Mouse (Mus musculus) hindbrain, embryonic 14.5 days (tissue): Measurements from ENCODE around the gene Sik1. TPM values are rescaled to one million over a fixed set of nuclear protein-coding genes. Genes with fewer than 3 reads are reported as not detected.

Experiments
- ATAC-seq: fragments of 200-750 bp; cut with Nextera tagmentation; 2 replicates; pipeline ENCODE4 v1.8.0; 2017; ENCODE audit warnings: moderate number of reproducible peaks, mild to moderate bottlenecking, moderate TSS enrichment, moderate library complexity; ENCODE audit not compliant: low FRiP score
- DNase-seq: peaks from one replicate; pipeline ENCODE4 v3.0.0-alpha.2; 2015; ENCODE audit warnings: low spot score
- H3K27ac ChIP-seq: fragments of 300-500 bp; sonication (generic); 2 replicates; pipeline ENCODE4 v1.5.1; 2014; ENCODE audit warnings: mild to moderate bottlenecking, moderate library complexity
- H3K27me3 ChIP-seq: fragments of 300-500 bp; sonication (generic); 2 replicates; pipeline ENCODE4 v1.6.1; 2014; ENCODE audit warnings: mild to moderate bottlenecking, low read length, mixed read lengths; ENCODE audit not compliant: control insufficient read depth, insufficient read depth
- H3K36me3 ChIP-seq: fragments of 300-500 bp; sonication (generic); replicated peaks from 2 replicates; pipeline ENCODE4 v1.6.1; 2014; ENCODE audit not compliant: control insufficient read depth, insufficient read depth
- H3K4me1 ChIP-seq: fragments of 300-500 bp; sonication (generic); replicated peaks from 2 replicates; pipeline ENCODE4 v1.6.1; 2014; ENCODE audit warnings: antibody characterized with exemption, low read length, mixed read lengths; ENCODE audit not compliant: control insufficient read depth, insufficient read depth
- H3K4me2 ChIP-seq: fragments of 300-500 bp; sonication (generic); replicated peaks from 2 replicates; pipeline ENCODE4 v1.6.1; 2014; ENCODE audit warnings: mild to moderate bottlenecking, moderate library complexity
- H3K4me3 ChIP-seq: fragments of 300-500 bp; sonication (generic); replicated peaks from 2 replicates; pipeline ENCODE4 v1.5.1; 2014; ENCODE audit warnings: mild to moderate bottlenecking, low read length
- H3K9ac ChIP-seq: fragments of 300-500 bp; sonication (generic); 2 replicates; pipeline ENCODE4 v1.6.1; 2014
- H3K9me3 ChIP-seq: fragments of 300-500 bp; sonication (generic); 2 replicates; pipeline ENCODE4 v1.6.1; 2016; ENCODE audit warnings: low read length; ENCODE audit not compliant: control insufficient read depth
- WGBS: fragments of 180-500 bp; shearing (Covaris S2); extraction: QIAGEN DNeasy Blood & Tissue Kit; methylation state at CpG from one replicate; pipeline ENCODE4 v1.1.7; 2014; 5-methylcytosine and 5-hydroxymethylcytosine counted together
- polyA plus RNA-seq: library from polyadenylated mRNA; unstranded; fragments of >200 nt; fragmentation: Nextera tagmentation; extraction: Ambion mirVana; gene quantifications from 2 replicates; pipeline ENCODE4 v1.2.1, GENCODE M21; 2014

Sik1 gene
- polyA plus RNA-seq, 1 experiment from 2014 or later = 20.5 TPM

- peaks cover 11% of the 10 kb centered on the region for H3K4me1 ChIP-seq
- H3K27ac ChIP-seq = no peak overlapping the region
- H3K36me3 ChIP-seq = no peaks in the 10 kb centered on the region
- no peak for DNase-seq
- no peak for ATAC-seq
- H3K27me3 ChIP-seq = no peaks in the 10 kb centered on the region
- H3K9me3 ChIP-seq = no peaks in the 10 kb centered on the region
- WGBS = 66% methylated on average over 14 of the region's 14 CpGs
- no peak overlapping the region for H3K4me3 ChIP-seq
- no peak overlapping the region for H3K4me2 ChIP-seq
- H3K9ac ChIP-seq = no peak overlapping the region
Measured at GRCm38 (mm10) chr17:31877650-31878141, 22.1 kb upstream of the Sik1 start.

- no peaks in the 10 kb centered on the region for H3K36me3 ChIP-seq
- no peaks in the 10 kb centered on the region for H3K9me3 ChIP-seq
- H3K27ac ChIP-seq = no peak overlapping the region
- 39% methylated on average over 4 of the region's 4 CpGs for WGBS
- ATAC-seq (no peak), DNase-seq (no peak)
- no peak overlapping the region for H3K4me2 ChIP-seq
- no peak overlapping the region for H3K9ac ChIP-seq
- H3K4me3 ChIP-seq = no peak overlapping the region
- no peaks in the 10 kb centered on the region for H3K27me3 ChIP-seq
- peaks cover 11% of the 10 kb centered on the region for H3K4me1 ChIP-seq
Measured at GRCm38 (mm10) chr17:31877181-31877581, 21.6 kb upstream of the Sik1 start.

DNA sequence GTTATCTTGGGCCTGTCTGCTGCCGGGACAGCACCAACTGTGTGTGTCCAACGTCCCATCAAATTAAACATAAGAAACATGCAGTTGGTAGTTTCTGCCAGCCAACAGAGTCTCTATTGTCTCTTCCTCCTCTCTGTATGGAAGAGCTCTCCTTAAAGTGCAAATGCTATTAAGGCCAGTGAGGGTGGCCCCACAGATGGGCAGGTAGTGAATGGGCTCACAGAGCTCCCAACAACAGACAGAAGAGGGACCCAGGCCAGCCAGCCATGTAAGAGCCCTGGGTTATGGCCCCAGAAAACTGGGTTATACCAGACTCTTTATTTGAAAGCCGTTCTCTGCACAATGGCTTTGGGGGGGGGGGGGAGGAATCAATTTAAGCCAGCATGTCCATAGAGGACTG, 21.2 kb upstream of the Sik1 start:
- 49% methylated on average over 3 of the region's 3 CpGs for WGBS
- H3K27ac ChIP-seq = no peak overlapping the region
- DNase-seq = no peak
- no peak overlapping the region for H3K9ac ChIP-seq
- H3K4me3 ChIP-seq = no peak overlapping the region
- ATAC-seq = no peak
- H3K36me3 ChIP-seq = no peaks in the 10 kb centered on the region
- no peaks in the 10 kb centered on the region for H3K9me3 ChIP-seq
- H3K27me3 ChIP-seq = no peaks in the 10 kb centered on the region
- peaks cover 11% of the 10 kb centered on the region for H3K4me1 ChIP-seq
- no peak overlapping the region for H3K4me2 ChIP-seq

DNA sequence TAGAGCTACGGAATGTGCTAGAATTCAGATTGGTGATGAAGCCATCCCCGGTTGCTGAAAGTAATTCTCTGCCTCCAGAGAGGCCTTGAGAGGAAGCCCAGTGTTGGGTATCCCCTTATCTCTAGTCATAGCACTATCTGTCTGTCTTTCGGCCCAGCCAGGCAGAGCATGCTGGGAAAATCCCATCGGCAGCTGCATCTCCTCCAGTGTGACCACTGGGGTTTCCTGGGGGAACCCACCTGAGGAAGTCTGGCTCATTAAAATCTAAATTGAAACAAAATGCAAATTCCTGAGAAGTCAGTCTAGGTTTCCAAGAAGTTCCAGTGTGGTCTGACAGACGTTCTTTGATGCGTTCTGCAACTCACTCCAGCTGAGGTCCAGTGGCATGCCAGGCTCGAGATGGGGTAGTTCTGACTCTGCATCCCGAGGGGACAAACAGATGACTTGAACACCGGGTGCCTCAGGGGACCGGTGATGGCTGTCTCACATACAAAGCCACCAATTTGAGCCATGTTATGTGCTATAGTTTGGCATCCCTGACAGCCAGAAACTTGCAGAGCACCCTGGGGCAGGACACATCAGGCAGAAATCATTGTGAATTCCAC, 19.8 kb upstream of the Sik1 start:
- H3K27ac ChIP-seq = no peak overlapping the region
- DNase-seq (no peak), ATAC-seq (no peak)
- WGBS = 76% methylated on average over 10 of the region's 10 CpGs
- H3K4me3 ChIP-seq = no peak overlapping the region
- H3K4me2 ChIP-seq = no peak overlapping the region
- no peaks in the 10 kb centered on the region for H3K36me3 ChIP-seq
- H3K9me3 ChIP-seq = no peaks in the 10 kb centered on the region
- H3K27me3 ChIP-seq = no peaks in the 10 kb centered on the region
- H3K4me1 ChIP-seq = peaks cover 11% of the 10 kb centered on the region
- no peak overlapping the region for H3K9ac ChIP-seq

DNA sequence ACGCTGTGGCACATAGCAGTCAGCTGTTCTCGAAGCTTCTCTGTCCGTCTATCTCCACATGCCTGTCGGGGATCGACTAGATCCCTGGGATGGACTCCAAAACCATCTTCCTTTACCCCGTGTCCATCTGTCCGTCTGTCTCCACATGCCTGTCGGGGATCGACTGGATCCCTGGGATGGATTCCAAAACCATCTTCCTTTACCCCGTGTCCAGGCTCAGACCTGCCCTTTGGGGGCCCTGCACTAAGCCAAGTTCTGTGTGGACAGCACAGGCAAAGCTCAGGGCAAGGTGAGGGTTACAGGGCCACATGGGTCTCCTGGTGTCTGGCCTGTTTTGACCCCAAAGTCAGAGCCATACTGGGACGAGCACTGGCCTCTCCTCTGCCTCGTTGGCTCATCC, 19.1 kb upstream of the Sik1 start:
- H3K9me3 ChIP-seq = no peaks in the 10 kb centered on the region
- 81% methylated on average over 12 of the region's 12 CpGs for WGBS
- ATAC-seq (no peak), DNase-seq (no peak)
- no peak overlapping the region for H3K9ac ChIP-seq
- no peaks in the 10 kb centered on the region for H3K27me3 ChIP-seq
- no peaks in the 10 kb centered on the region for H3K36me3 ChIP-seq
- no peak overlapping the region for H3K4me3 ChIP-seq
- no peak overlapping the region for H3K27ac ChIP-seq
- peaks cover 11% of the 10 kb centered on the region for H3K4me1 ChIP-seq
- H3K4me2 ChIP-seq = no peak overlapping the region

- H3K27me3 ChIP-seq = no peaks in the 10 kb centered on the region
- peaks cover 11% of the 10 kb centered on the region for H3K4me1 ChIP-seq
- H3K4me2 ChIP-seq = no peak overlapping the region
- no peaks in the 10 kb centered on the region for H3K36me3 ChIP-seq
- ATAC-seq = no peak
- DNase-seq = no peak
- WGBS = 66% methylated on average over 8 of the region's 8 CpGs
- H3K27ac ChIP-seq = no peak overlapping the region
- no peaks in the 10 kb centered on the region for H3K9me3 ChIP-seq
- no peak overlapping the region for H3K9ac ChIP-seq
- no peak overlapping the region for H3K4me3 ChIP-seq
Measured at GRCm38 (mm10) chr17:31873973-31874372, 18.4 kb upstream of the Sik1 start.

- Histone ChIP-seq H3K36me3 (no peaks in the 10 kb centered on the region), H3K4me2 (no peak overlapping the region), H3K9ac (no peak overlapping the region), H3K27ac (no peak overlapping the region), H3K9me3 (no peaks in the 10 kb centered on the region), H3K27me3 (no peaks in the 10 kb centered on the region), H3K4me1 (peaks cover 11% of the 10 kb centered on the region), H3K4me3 (no peak overlapping the region)
- ATAC-seq (no peak), DNase-seq (no peak)
- WGBS = 91% methylated on average over 8 of the region's 8 CpGs
Measured at GRCm38 (mm10) chr17:31873185-31873870, 17.7 kb upstream of the Sik1 start.

DNA sequence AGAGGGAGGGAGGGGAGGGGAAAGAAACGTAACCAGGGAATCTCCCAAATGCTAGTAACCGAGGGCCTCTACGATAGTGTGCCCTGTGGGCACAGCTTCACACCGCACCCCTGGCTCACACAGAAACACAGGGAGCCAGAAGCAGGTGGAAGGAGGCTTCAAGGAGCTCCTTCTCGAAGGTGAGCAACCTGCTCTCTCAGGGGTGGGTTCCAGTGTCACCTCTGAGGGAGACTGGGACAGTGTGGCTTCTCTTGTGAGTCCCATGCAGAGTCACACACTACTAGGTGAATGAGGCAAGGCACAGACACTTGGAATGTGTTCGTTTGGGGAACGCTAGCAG, 17.2 kb upstream of the Sik1 start:
- ATAC-seq = no peak
- WGBS = 80% methylated on average over 7 of the region's 7 CpGs

DNA sequence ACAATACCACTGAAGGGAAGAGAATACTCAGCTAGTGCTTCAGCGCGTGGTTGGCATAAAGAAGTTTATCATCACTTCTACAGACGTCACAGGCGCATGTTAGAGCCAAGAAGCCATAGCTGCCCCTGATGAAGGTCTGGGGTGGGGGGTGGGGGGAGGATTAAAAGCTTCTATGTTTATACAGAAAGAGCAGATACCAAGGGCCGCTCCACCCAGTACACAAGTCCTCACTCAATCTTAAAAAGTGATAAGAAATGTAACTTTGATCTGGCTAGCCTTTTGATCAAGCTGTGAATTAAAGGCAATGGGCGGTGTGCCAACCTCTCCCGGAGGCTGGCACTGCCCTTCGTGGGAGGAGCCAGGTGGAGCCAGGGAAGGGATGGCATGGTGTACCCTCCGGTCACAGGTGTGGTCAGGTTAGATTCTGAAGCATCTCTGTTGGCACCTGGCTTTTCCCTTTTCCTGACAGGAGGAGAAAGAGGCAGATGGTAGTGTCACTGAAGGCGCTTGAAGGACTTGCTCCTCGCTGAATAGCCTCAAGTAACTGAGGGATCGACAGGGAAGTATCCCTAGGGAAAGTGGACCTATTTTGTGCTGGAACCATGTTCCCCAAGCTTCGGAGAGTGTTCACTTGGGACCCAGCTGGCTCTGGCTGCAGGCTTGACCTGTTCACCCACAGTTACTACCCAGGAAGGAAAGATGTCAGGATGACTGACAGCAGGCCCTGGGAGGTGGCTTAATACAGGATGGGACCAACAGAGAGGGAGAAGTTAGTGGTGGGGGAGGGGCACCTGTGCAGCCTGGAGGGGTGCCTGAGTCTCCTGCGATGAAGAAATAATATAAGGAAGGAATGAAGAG, 16.6 kb upstream of the Sik1 start:
- no peaks in the 10 kb centered on the region for H3K9me3 ChIP-seq
- no peak overlapping the region for H3K4me3 ChIP-seq
- DNase-seq = no peak
- H3K4me1 ChIP-seq = peaks cover 2% of the 10 kb centered on the region; the same call in 1 of the 2 replicates
- H3K9ac ChIP-seq = no peak overlapping the region
- 81% methylated on average over 14 of the region's 14 CpGs for WGBS
- ATAC-seq = no peak
- H3K4me2 ChIP-seq = no peak overlapping the region
- no peaks in the 10 kb centered on the region for H3K36me3 ChIP-seq
- H3K27ac ChIP-seq = no peak overlapping the region
- no peaks in the 10 kb centered on the region for H3K27me3 ChIP-seq

More for the DNA sequence above, 17.2 kb upstream of the Sik1 start:
- H3K27ac ChIP-seq = no peak overlapping the region
- no peak overlapping the region for H3K4me3 ChIP-seq
- no peak for DNase-seq
- H3K4me2 ChIP-seq = no peak overlapping the region
- H3K9ac ChIP-seq = no peak overlapping the region
- no peaks in the 10 kb centered on the region for H3K36me3 ChIP-seq
- H3K9me3 ChIP-seq = no peaks in the 10 kb centered on the region
- H3K4me1 ChIP-seq = peaks cover 8% of the 10 kb centered on the region
- no peaks in the 10 kb centered on the region for H3K27me3 ChIP-seq
